Mouse (Mus musculus) MEL (cell line): ENCODE measurements around the gene Klhl12. TPM values are rescaled to one million over a fixed set of nuclear protein-coding genes. Genes with fewer than 3 reads are reported as not detected.
"Not testable (repeated sequence)": the region's sequence is repeated elsewhere in the genome, so short reads cannot be mapped to it uniquely, and the experiment has no call there.

ENCODE experiments used
- DNase-seq: peaks from one replicate; pipeline ENCODE4 v3.0.0; 2011; ENCODE audit warnings: low read depth, low spot score
- H3K27ac ChIP-seq: 2 replicates; pipeline ENCODE4 v1.5.1; 2012; ENCODE audit warnings: low read depth, mild to moderate bottlenecking, control low read depth, low read length, moderate library complexity; ENCODE audit not compliant: control insufficient read depth
- H3K27me3 ChIP-seq, 2 experiments: fragments of 150-350 bp in 1 of 2; sonication (generic) in 1 of 2; 2 replicates each; pipeline ENCODE4 v1.6.1; 2012; ENCODE audit warnings: low read length in 2 of 2, mild to moderate bottlenecking in 2 of 2, improper control_type of control experiment in 1 of 2, moderate library complexity in 1 of 2; ENCODE audit not compliant: insufficient read depth in 2 of 2, control insufficient read depth in 1 of 2
- H3K36me3 ChIP-seq, 2 experiments: 2 replicates each; pipeline ENCODE4 v1.6.1; 2012 to 2014; ENCODE audit warnings: low read length in 2 of 2, improper control_type of control experiment in 1 of 2, inconsistent platforms in 1 of 2, mild to moderate bottlenecking in 1 of 2; ENCODE audit not compliant: insufficient read depth in 2 of 2, control insufficient read depth in 1 of 2
- H3K4me1 ChIP-seq, 2 experiments: fragments of 150-350 bp in 1 of 2; sonication (generic) in 1 of 2; 2 replicates each; pipeline ENCODE4 v1.6.1; 2012; ENCODE audit warnings: low read length in 2 of 2, improper control_type of control experiment in 1 of 2, mild to moderate bottlenecking in 1 of 2; ENCODE audit not compliant: insufficient read depth in 2 of 2, control insufficient read depth in 1 of 2
- H3K4me3 ChIP-seq, 2 experiments: fragments of 150-350 bp in 1 of 2; sonication (generic) in 1 of 2; 2 replicates each; pipeline ENCODE4 v1.5.1; 2012; ENCODE audit warnings: low read depth in 2 of 2, low read length in 2 of 2, mild to moderate bottlenecking in 2 of 2, moderate library complexity in 2 of 2, control low read depth in 1 of 2, improper control_type of control experiment in 1 of 2; ENCODE audit not compliant: control insufficient read depth in 1 of 2, insufficient read depth in 1 of 2
- H3K79me2 ChIP-seq: 2 replicates; pipeline ENCODE4 v1.6.1; 2012; ENCODE audit warnings: mild to moderate bottlenecking, low read length, moderate library complexity; ENCODE audit not compliant: control insufficient read depth, poor library complexity, insufficient read depth
- H3K9ac ChIP-seq: 2 replicates; pipeline ENCODE4 v1.6.1; 2012; ENCODE audit warnings: low read depth, mild to moderate bottlenecking, control low read depth, low read length, moderate library complexity; ENCODE audit not compliant: control insufficient read depth, poor library complexity, severe bottlenecking
- H3K9me3 ChIP-seq: fragments of 150-350 bp; sonication (generic); replicated peaks from 2 replicates; pipeline ENCODE4 v1.6.1; 2012; ENCODE audit warnings: mild to moderate bottlenecking, low read length, improper control_type of control experiment, moderate library complexity; ENCODE audit not compliant: insufficient read depth
- BHLHE40 ChIP-seq: IDR thresholded peaks from 2 replicates; pipeline ENCODE4 v1.6.1; 2012; ENCODE audit warnings: low read depth, mild to moderate bottlenecking, inconsistent platforms, low read length, improper control_type of control experiment, borderline replicate concordance
- CHD1 ChIP-seq: IDR thresholded peaks from 2 replicates; pipeline ENCODE4 v1.6.1; 2012; ENCODE audit warnings: low read depth, mild to moderate bottlenecking, inconsistent platforms, low read length, improper control_type of control experiment
- CTCF ChIP-seq, 3 experiments: IDR thresholded peaks in 2 of 3; conservative IDR thresholded peaks in 1 of 3; 2 replicates each; pipeline ENCODE4 v1.5.1; 2011 to 2012; ENCODE audit warnings: low read length in 3 of 3, low read depth in 2 of 3, mild to moderate bottlenecking in 2 of 3, improper control_type of control experiment in 1 of 3, inconsistent platforms in 1 of 3, mixed read lengths in 1 of 3, moderate library complexity in 1 of 3; ENCODE audit not compliant: control insufficient read depth in 1 of 3, insufficient read depth in 1 of 3, poor library complexity in 1 of 3, severe bottlenecking in 1 of 3
- ETS1 ChIP-seq: IDR thresholded peaks from 2 replicates; pipeline ENCODE4 v1.6.1; 2012; ENCODE audit warnings: low read depth, mild to moderate bottlenecking, inconsistent platforms, low read length, improper control_type of control experiment, moderate library complexity
- HCFC1 ChIP-seq: IDR thresholded peaks from 2 replicates; pipeline ENCODE4 v1.6.1; 2012; ENCODE audit warnings: low read depth, mild to moderate bottlenecking, inconsistent platforms, low read length, improper control_type of control experiment, moderate library complexity
- JUND ChIP-seq: IDR thresholded peaks from 2 replicates; pipeline ENCODE4 v1.6.1; 2011; ENCODE audit warnings: low read depth, mild to moderate bottlenecking, improper control_type of control experiment, low read length
- MAFK ChIP-seq: IDR thresholded peaks from 2 replicates; pipeline ENCODE4 v1.6.1; 2011; ENCODE audit warnings: low read depth, mild to moderate bottlenecking, low read length, improper control_type of control experiment, borderline replicate concordance
- MAX ChIP-seq: IDR thresholded peaks from 2 replicates; pipeline ENCODE4 v1.6.1; 2011; ENCODE audit warnings: low read length, improper control_type of control experiment
- MEF2A ChIP-seq: IDR thresholded peaks from 2 replicates; pipeline ENCODE4 v1.6.1; 2014; ENCODE audit warnings: low read depth, mild to moderate bottlenecking, inconsistent platforms, low read length, improper control_type of control experiment; ENCODE audit not compliant: poor library complexity, insufficient replicate concordance, severe bottlenecking; ENCODE audit errors: extremely low read depth
- MXI1 ChIP-seq: IDR thresholded peaks from 2 replicates; pipeline ENCODE4 v1.6.1; 2011; ENCODE audit warnings: mild to moderate bottlenecking, low read depth, low read length, improper control_type of control experiment
- MYC ChIP-seq: IDR thresholded peaks from 2 replicates; pipeline ENCODE4 v1.6.1; 2011; ENCODE audit warnings: low read depth, mild to moderate bottlenecking, low read length, improper control_type of control experiment, moderate library complexity
- NELFE ChIP-seq: IDR thresholded peaks from 2 replicates; pipeline ENCODE4 v1.6.1; 2011; ENCODE audit warnings: low read depth, low read length, improper control_type of control experiment
- POLR2A ChIP-seq, 2 experiments: IDR thresholded peaks; 2 replicates each; pipeline ENCODE4 v1.6.1; 2011 to 2012; ENCODE audit warnings: low read length in 2 of 2, mild to moderate bottlenecking in 2 of 2, control low read depth in 1 of 2, improper control_type of control experiment in 1 of 2, low read depth in 1 of 2, moderate library complexity in 1 of 2; ENCODE audit not compliant: control insufficient read depth in 1 of 2, insufficient read depth in 1 of 2, poor library complexity in 1 of 2
- POLR2AphosphoS2 ChIP-seq: IDR thresholded peaks from 2 replicates; pipeline ENCODE4 v1.6.1; 2011; ENCODE audit warnings: low read length, improper control_type of control experiment
- POLR2AphosphoS5 ChIP-seq: IDR thresholded peaks from 2 replicates; pipeline ENCODE4 v1.6.1; 2012; ENCODE audit warnings: low read depth, borderline replicate concordance, mild to moderate bottlenecking, inconsistent platforms, low read length, moderate library complexity, mixed read lengths
- RAD21 ChIP-seq: IDR thresholded peaks from 2 replicates; pipeline ENCODE4 v1.6.1; 2011; ENCODE audit warnings: mild to moderate bottlenecking, low read depth, low read length, improper control_type of control experiment
- SIN3A ChIP-seq: IDR thresholded peaks from 2 replicates; pipeline ENCODE4 v1.6.1; 2012; ENCODE audit warnings: low read length, improper control_type of control experiment, inconsistent platforms
- SMC3 ChIP-seq: IDR thresholded peaks from 2 replicates; pipeline ENCODE4 v1.6.1; 2011; ENCODE audit warnings: low read depth, low read length, improper control_type of control experiment
- TAL1 ChIP-seq: IDR thresholded peaks from 2 replicates; pipeline ENCODE4 v1.6.1; 2012; ENCODE audit warnings: mild to moderate bottlenecking, inconsistent platforms, low read length, moderate library complexity, mixed read lengths
- TBP ChIP-seq: IDR thresholded peaks from 2 replicates; pipeline ENCODE4 v1.8.0; 2011; ENCODE audit warnings: low read depth, low read length, improper control_type of control experiment
- TCF12 ChIP-seq: IDR thresholded peaks from 2 replicates; pipeline ENCODE4 v1.6.1; 2014; ENCODE audit warnings: low read depth, mild to moderate bottlenecking, inconsistent platforms, low read length, improper control_type of control experiment, moderate library complexity
- USF1 ChIP-seq: IDR thresholded peaks from 2 replicates; pipeline ENCODE4 v1.6.1; 2014; ENCODE audit warnings: low read depth, mild to moderate bottlenecking, inconsistent platforms, low read length, improper control_type of control experiment, moderate library complexity
- USF2 ChIP-seq, 2 experiments: IDR thresholded peaks; 2 replicates each; pipeline ENCODE4 v1.6.1; 2011 to 2012; ENCODE audit warnings: improper control_type of control experiment in 2 of 2, low read length in 2 of 2, borderline replicate concordance in 1 of 2, inconsistent platforms in 1 of 2, low read depth in 1 of 2, mild to moderate bottlenecking in 1 of 2; ENCODE audit not compliant: insufficient read depth in 1 of 2
- ZMIZ1 ChIP-seq: IDR thresholded peaks from 2 replicates; pipeline ENCODE4 v1.6.1; 2012; ENCODE audit warnings: low read depth, mild to moderate bottlenecking, inconsistent platforms, low read length, improper control_type of control experiment, moderate library complexity
- ZNF384 ChIP-seq: IDR thresholded peaks from 2 replicates; pipeline ENCODE4 v1.6.1; 2012; ENCODE audit warnings: low read depth, mild to moderate bottlenecking, inconsistent platforms, low read length, improper control_type of control experiment
- polyA plus RNA-seq, 2 experiments: library from polyadenylated mRNA; stranded (reverse) in 1 of 2; unstranded in 1 of 2; fragments of >175 nt in 1 of 2; fragments of >200 nt in 1 of 2; gene quantifications; 2 replicates each; pipeline versions ENCODE4 v1.2.1 to v1.2.4; 2012; ENCODE audit warnings: low replicate concordance in 2 of 2, low read depth in 1 of 2; ENCODE audit not compliant: insufficient read length in 2 of 2, insufficient read depth in 1 of 2, missing spikeins in 1 of 2
- total RNA-seq: library from RNA; depleted of rRNA; stranded (reverse); fragments of 300-350 nt; gene quantifications from 2 replicates; pipeline ENCODE4 v1.2.3, GENCODE M21; 2012

Klhl12 gene
- total and polyA plus RNA-seq, 3 experiments: 20.8 to 26.4 TPM; not detected in 1

DNA sequence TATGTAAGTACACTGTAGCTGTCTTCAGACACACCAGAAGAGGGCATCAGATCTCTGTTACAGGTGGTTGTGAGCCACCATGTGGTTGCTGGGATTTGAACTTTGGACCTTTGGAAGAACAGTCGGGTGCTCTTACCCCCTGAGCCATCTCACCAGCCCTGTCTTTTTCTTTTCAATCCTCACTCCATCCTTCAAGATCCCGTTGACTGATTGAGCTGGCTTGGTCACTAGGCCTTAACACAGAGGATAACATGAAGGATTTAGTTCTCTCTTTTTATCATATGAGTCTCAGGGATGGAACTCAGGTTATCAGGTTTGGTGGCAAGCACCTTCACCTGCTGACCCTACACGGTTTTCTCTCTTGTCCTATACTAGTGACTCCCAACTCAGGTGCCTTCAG is 6.8 kb upstream of the Klhl12 start:
- peak; percentile 77 for TF ChIP-seq TBP
- H3K4me1 ChIP-seq: peaks cover 16 to 19% of the 10 kb centered on the region in 2 experiments
- DNase-seq, H3K79me2 ChIP-seq, H3K9ac ChIP-seq, H3K4me3 ChIP-seq, H3K27me3 ChIP-seq, H3K27ac ChIP-seq, H3K9me3 ChIP-seq: not testable (repeated sequence)
- peaks cover 0 to 13% of the 10 kb centered on the region in 2 experiments; a peak in 2 of 4 replicates for H3K36me3 ChIP-seq

DNA sequence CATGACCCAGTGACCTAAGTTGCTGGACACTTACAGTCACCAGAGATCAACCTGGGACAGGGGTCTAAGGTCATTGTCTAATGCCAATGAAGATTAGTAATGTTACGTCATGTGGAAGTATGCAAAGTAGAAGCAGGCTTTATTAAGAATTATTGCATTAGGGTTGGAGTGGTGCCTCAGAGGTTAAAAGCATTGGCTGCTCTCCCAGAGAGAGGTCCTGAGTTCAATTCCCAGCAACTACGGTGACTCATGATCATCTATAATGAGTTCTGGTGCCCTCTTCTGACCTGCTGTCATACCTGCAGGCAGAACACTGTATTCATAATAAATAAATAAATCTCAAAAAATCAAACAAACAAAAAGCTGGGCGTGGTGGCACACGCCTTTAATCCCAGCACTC is 5.1 kb upstream of the Klhl12 start:
- Histone ChIP-seq H3K4me1 (peaks cover 8 to 12% of the 10 kb centered on the region in 2 experiments), H3K79me2 (peaks cover 3% of the 10 kb centered on the region; the same call in 1 of the 2 replicates), H3K27me3 (no peaks in the 10 kb centered on the region), H3K9me3 (no peaks in the 10 kb centered on the region), H3K27ac (no peak overlapping the region), H3K9ac (no peak overlapping the region), H3K36me3 (peaks cover 0 to 5% of the 10 kb centered on the region in 2 experiments; a peak in 1 of 4 replicates), H3K4me3 (no peak overlapping the region)
- TF ChIP-seq TCF12 (no peak), TAL1 (no peak), HCFC1 (no peak), MYC (no peak), CTCF (IDR thresholded peaks at IDR 0.05 in 2 of 3, conservative IDR thresholded peaks at IDR 0.05 in 1 of 3; ENCODE audit: control insufficient read depth in 1 of 3, insufficient read depth in 1 of 3, low read depth in 2 of 3, low read length in 3 of 3, poor library complexity in 1 of 3, severe bottlenecking in 1 of 3) (peak in 2 of 3 experiments; percentile 9 to 24; a peak in 2 of 6 replicates), SMC3 (peak; percentile 40), RAD21 (no peak; the same call in 1 of the 2 replicates), USF1 (no peak), ZMIZ1 (no peak)
- DNase-seq: peak; percentile 24

DNA sequence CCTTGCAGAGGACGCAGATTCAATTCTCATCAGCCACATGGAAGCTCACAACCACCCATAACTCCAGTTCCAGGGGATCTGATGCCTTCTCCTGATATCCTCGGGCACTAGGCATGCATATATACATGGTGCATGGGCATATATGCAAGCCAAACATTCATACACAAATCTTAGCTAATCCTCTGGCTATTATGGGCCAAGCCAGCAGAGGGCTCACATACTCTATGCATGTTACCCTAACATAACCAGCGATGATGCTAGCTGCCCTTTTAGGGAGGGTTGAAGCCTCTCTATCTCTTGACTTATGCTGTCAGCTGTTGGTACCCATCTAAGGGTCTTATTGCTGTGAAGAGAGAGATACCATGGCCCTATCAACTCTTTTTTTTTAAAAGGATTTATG is 4.3 kb upstream of the Klhl12 start:
- Histone ChIP-seq H3K27ac (no peak overlapping the region), H3K9ac (no peak overlapping the region), H3K79me2 (peaks cover 7% of the 10 kb centered on the region), H3K9me3 (no peaks in the 10 kb centered on the region), H3K36me3 (peaks cover 0 to 6% of the 10 kb centered on the region in 2 experiments; a peak in 1 of 4 replicates), H3K4me3 (no peak overlapping the region), H3K4me1 (peaks cover 9 to 10% of the 10 kb centered on the region in 2 experiments; a peak in 3 of 4 replicates), H3K27me3 (no peaks in the 10 kb centered on the region)
- DNase-seq: peak; percentile 78
- no peak for TF ChIP-seq ETS1
- no peak for TF ChIP-seq MAFK
- TF ChIP-seq SIN3A: 0 out of 2 replicates have a peak, but pooled peaks have one; percentile 38
- TF ChIP-seq MEF2A: no peak
- TF ChIP-seq HCFC1: no peak
- TF ChIP-seq TCF12: no peak
- TF ChIP-seq ZNF384: no peak
- TF ChIP-seq BHLHE40: no peak
- no peak for TF ChIP-seq POLR2A (IDR thresholded peaks at IDR 0.05; ENCODE audit: control insufficient read depth in 1 of 2, insufficient read depth in 1 of 2, low read depth in 1 of 2, low read length in 2 of 2, poor library complexity in 1 of 2)
- no peak for TF ChIP-seq USF1
- peak; percentile 89 for TF ChIP-seq SMC3
- TF ChIP-seq USF2 (IDR thresholded peaks at IDR 0.05; ENCODE audit: borderline replicate concordance in 1 of 2, insufficient read depth in 1 of 2, low read depth in 1 of 2, low read length in 2 of 2): no peak
- TF ChIP-seq MYC: no peak
- no peak for TF ChIP-seq JUND
- no peak for TF ChIP-seq MXI1
- no peak for TF ChIP-seq POLR2AphosphoS2
- TF ChIP-seq CHD1: no peak
- no peak for TF ChIP-seq NELFE
- no peak for TF ChIP-seq MAX
- TF ChIP-seq CTCF (IDR thresholded peaks at IDR 0.05 in 2 of 3, conservative IDR thresholded peaks at IDR 0.05 in 1 of 3; ENCODE audit: control insufficient read depth in 1 of 3, insufficient read depth in 1 of 3, low read depth in 2 of 3, low read length in 3 of 3, poor library complexity in 1 of 3, severe bottlenecking in 1 of 3): peak; percentile 54 to 90 (median 67)
- no peak for TF ChIP-seq POLR2AphosphoS5
